Mouse (Mus musculus) testis, adult 2 months (tissue): ENCODE results near the gene Slc4a4. TPM values are rescaled to one million over a fixed set of nuclear protein-coding genes. Genes with fewer than 3 reads are reported as not detected.

Experiments
- H3K27ac ChIP-seq: fragments of 200-500 bp; 2 replicates; pipeline ENCODE4 v1.5.1; 2012; ENCODE audit warnings: low read depth, low read length; ENCODE audit not compliant: control insufficient read depth, insufficient read depth
- H3K27me3 ChIP-seq: fragments of 200-500 bp; 2 replicates; pipeline ENCODE4 v1.6.1; 2012; ENCODE audit warnings: mild to moderate bottlenecking, low read length, moderate library complexity; ENCODE audit not compliant: control insufficient read depth, insufficient read depth
- H3K36me3 ChIP-seq: fragments of 200-500 bp; 2 replicates; pipeline ENCODE4 v1.6.1; 2012; ENCODE audit warnings: mild to moderate bottlenecking, low read length; ENCODE audit not compliant: control insufficient read depth, insufficient read depth
- H3K4me1 ChIP-seq: fragments of 200-500 bp; 2 replicates; pipeline ENCODE4 v1.6.1; 2012; ENCODE audit warnings: low read length; ENCODE audit not compliant: control insufficient read depth, insufficient read depth
- H3K4me3 ChIP-seq: fragments of 200-500 bp; 2 replicates; pipeline ENCODE4 v1.5.1; 2012; ENCODE audit warnings: low read depth, mild to moderate bottlenecking, low read length, moderate library complexity, mixed read lengths; ENCODE audit not compliant: control insufficient read depth
- CTCF ChIP-seq: fragments of 200-500 bp; IDR thresholded peaks from 2 replicates; pipeline ENCODE4 v1.5.1; 2012; ENCODE audit warnings: low read depth, mild to moderate bottlenecking, inconsistent platforms, low read length, moderate library complexity; ENCODE audit not compliant: control insufficient read depth, insufficient read depth, insufficient replicate concordance
- POLR2A ChIP-seq: fragments of 200-500 bp; IDR thresholded peaks from 2 replicates; pipeline ENCODE4 v1.6.1; 2012; ENCODE audit warnings: low read depth, mild to moderate bottlenecking, inconsistent platforms, low read length, moderate library complexity; ENCODE audit not compliant: control insufficient read depth
- polyA plus RNA-seq: library from polyadenylated mRNA; depleted of rRNA; stranded (reverse); fragments of >200 nt; gene quantifications from 2 replicates; pipeline ENCODE4 v1.2.3, GENCODE M21; 2012; rRNA removed

The Slc4a4 gene
- polyA plus RNA-seq = 0.38 and 0.47 TPM in 2 replicates

- TF ChIP-seq POLR2A = no peak
- TF ChIP-seq CTCF = no peak
- Histone ChIP-seq H3K27ac (no peak within 1 kb of the TSS), H3K4me1 (peaks cover 9% of the 10 kb centered on the region), H3K4me3 (peak within 1 kb of the TSS; percentile 56), H3K27me3 (no peaks in the 10 kb centered on the region), H3K36me3 (no peaks in the 10 kb centered on the region)
Measured at GRCm38 (mm10) chr5:88886668-88887555, at the start of gene Slc4a4. Gene Slc4a4 (plus strand): TSS chr5:88886818.

- Histone ChIP-seq H3K4me1 (no peaks in the 10 kb centered on the region), H3K27ac (no peak overlapping the region), H3K4me3 (no peak overlapping the region), H3K36me3 (no peaks in the 10 kb centered on the region), H3K27me3 (no peaks in the 10 kb centered on the region)
- no peak for TF ChIP-seq CTCF
- TF ChIP-seq POLR2A = no peak
Measured at GRCm38 (mm10) chr5:88840080-88840798, 46.4 kb upstream of the Slc4a4 start.

DNA sequence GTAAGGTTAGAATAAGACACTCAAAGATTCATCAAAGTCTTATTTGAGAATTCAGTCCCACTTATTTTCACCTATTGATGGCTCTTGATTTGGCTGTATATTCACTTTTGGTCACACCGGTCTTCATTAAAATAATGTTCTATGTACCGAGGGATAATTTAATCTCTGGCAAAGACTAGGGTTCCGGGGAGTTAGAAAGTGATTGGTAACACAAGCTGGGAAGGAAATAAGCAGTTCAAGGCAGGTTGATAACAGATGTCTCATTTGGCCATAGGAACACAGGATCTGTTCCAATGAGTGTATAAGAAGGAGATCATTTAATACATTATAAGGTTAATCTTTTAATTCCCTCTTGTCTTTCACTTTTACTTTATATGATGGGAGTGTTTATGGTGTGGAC is 29.3 kb upstream of the Slc4a4 start:
- TF ChIP-seq CTCF (no peak), POLR2A (no peak)
- no peaks in the 10 kb centered on the region for H3K4me1 ChIP-seq
- no peak overlapping the region for H3K4me3 ChIP-seq
- no peaks in the 10 kb centered on the region for H3K36me3 ChIP-seq
- no peaks in the 10 kb centered on the region for H3K27me3 ChIP-seq
- no peak overlapping the region for H3K27ac ChIP-seq

DNA sequence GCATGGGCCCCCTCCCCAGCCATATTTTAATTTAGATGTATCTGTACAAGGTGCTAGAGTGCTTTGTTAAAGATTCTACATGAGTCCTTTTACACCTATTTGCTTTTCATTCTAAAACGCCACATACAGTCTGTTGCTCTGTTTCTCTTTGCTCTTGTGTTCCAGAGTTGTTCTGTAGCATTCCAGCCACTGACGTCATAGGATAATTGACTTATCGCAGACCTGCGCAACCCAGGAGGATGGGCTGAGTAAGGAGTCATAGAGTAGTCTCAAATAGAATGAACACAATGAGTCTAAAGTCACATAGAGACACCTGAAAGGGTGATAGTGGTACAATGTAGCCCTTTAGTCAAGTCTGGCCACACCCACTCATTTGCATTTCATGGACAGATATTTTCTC is 28.8 kb upstream of the Slc4a4 start:
- H3K36me3 ChIP-seq = no peaks in the 10 kb centered on the region
- TF ChIP-seq POLR2A (no peak), CTCF (no peak)
- H3K4me3 ChIP-seq = no peak overlapping the region
- H3K27ac ChIP-seq = no peak overlapping the region
- H3K27me3 ChIP-seq = no peaks in the 10 kb centered on the region
- H3K4me1 ChIP-seq = no peaks in the 10 kb centered on the region

DNA sequence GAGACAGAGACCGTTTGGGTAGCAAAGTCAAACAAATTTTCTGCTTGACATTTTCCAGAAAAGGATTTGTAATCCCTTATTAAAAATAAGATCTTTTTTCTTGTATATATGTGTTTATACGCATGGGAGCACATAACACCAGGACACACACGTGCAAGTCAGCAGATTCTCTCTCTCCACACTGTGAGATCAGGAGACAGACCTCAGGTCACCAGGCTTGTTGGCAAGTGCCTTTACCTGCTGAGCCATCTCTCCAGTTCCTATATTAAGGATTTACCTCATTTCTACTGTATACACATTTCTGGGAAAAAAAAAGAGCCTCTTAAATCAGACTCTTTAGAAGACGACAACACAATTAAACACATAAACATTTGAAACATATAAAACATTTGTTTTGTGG is 28.4 kb upstream of the Slc4a4 start:
- no peak overlapping the region for H3K4me3 ChIP-seq
- no peaks in the 10 kb centered on the region for H3K4me1 ChIP-seq
- no peaks in the 10 kb centered on the region for H3K36me3 ChIP-seq
- no peaks in the 10 kb centered on the region for H3K27me3 ChIP-seq
- H3K27ac ChIP-seq = no peak overlapping the region
- TF ChIP-seq POLR2A = no peak
- no peak for TF ChIP-seq CTCF

- Histone ChIP-seq H3K27ac (no peak overlapping the region), H3K27me3 (no peaks in the 10 kb centered on the region)
- TF ChIP-seq CTCF (peak; percentile 44; the same call in 1 of the 2 replicates), POLR2A (no peak)
Measured at GRCm38 (mm10) chr5:88862163-88862562, 24.5 kb upstream of the Slc4a4 start.

GRCm38 (mm10) chr5:88862794-88863193 is 23.8 kb upstream of the Slc4a4 start:
- TF ChIP-seq POLR2A (no peak), CTCF (no peak)
- Histone ChIP-seq H3K4me3 (no peak overlapping the region), H3K4me1 (peaks cover 2% of the 10 kb centered on the region; the same call in 1 of the 2 replicates), H3K36me3 (no peaks in the 10 kb centered on the region), H3K27me3 (no peaks in the 10 kb centered on the region), H3K27ac (no peak overlapping the region)

More at GRCm38 (mm10) chr5:88862163-88862562, 24.5 kb upstream of the Slc4a4 start:
- no peaks in the 10 kb centered on the region for H3K36me3 ChIP-seq
- H3K4me1 ChIP-seq = no peaks in the 10 kb centered on the region
- H3K4me3 ChIP-seq = no peak overlapping the region
